Mouse (Mus musculus) kidney, adult 11 months (tissue): ENCODE measurements at regions not wholly inside any gene's neighbourhood (a gene's known extent, or its start where the extent isn't known, plus 50 kb on each side); places are given as distances from the start of the nearest gene placed in this dataset.
A peak's percentile ranks its signal among the peaks of the same experiment; 100 is the strongest.

Experiments
- DNase-seq: peaks from one replicate; pipeline ENCODE4 v3.0.0; 2022

DNA sequence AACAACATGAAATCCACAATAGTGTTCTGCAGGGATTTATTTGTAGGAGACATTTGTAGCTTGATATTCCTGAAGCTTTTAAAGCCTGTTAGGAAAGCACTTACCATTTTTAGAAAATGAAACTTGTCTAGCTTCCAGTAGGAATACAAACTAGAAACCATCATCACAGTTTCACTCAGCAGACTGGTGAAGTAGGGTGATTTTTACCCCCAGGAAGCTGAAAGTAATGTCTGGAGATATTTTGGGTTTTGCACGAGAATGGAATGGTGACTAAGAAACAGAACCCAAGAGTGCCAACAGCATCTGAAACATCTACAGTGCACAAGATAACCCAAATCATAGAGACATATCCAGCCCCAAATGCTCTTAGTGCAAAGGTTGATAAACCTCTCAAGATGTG is 196.1 kb upstream of the Gm6657 start:
- no peak for DNase-seq

DNA sequence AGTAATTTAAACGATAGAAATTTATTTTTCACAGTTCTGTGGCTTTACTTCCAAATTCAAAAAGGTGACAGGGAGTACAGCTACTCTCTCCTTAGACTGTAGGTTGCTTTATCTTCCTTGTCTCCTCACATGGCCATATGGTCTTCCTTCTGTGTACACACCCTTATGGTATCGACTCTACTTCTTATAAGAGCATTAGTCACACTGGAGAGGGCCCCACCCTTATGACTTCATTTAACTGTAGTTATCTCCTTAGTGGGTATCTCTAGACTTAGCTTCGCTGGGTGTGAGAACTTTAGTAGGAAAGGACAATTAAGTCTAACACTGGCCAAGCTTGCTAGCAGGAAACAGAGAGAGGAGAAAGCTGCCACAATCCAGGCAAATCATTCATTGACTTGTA is 193.6 kb upstream of the Gm6657 start:
- DNase-seq, result no peak

- no peak for DNase-seq
Observed at GRCm38 (mm10) chr12:78001846-78002245, 192.2 kb upstream of the Gm6657 start.

GRCm38 (mm10) chr12:78033766-78034165 is 160.3 kb upstream of the Gm6657 start:
- no peak for DNase-seq

DNA sequence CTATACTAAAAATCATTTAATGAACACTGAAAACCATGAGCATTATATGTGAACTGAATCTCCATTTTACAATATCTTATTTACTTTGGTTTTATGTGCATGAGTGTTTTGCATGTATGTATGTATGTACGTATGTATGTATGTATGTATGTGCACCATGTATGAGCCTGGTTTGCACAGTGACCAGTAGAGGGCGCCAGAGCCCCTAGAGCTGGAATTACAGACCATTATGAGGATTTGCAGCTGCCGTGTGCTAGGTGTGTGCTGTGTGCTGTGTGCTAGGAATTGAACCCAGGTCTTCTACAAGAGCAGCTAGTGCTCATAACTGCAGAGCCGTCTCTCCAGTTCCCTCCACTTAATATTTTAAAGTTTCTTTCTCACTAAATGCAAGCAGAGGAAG is 147.5 kb upstream of the Gm6657 start:
- no peak for DNase-seq

DNA sequence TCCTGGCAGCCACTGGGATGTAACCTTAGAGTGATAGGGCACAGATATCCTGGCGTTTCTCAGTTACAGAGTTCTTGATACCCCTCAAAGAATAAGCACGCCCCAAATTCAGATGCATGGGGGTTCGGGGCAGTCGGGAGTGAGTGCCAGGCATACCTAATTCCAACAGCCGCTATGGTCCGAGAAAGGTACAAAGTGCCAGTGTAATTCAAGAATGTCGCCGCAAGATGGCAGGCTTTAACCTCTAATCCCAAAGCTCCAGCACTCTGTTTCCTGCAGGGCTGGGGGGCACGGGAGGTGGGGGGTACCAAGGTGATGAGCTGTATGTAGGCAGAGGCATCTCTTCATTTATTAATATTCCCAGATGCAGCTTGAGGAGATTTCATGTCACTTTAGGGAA is 138.1 kb upstream of the Gm6657 start:
- DNase-seq, result peak; percentile 15

GRCm38 (mm10) chr12:78057166-78057565 is 136.9 kb upstream of the Gm6657 start:
- no peak for DNase-seq

DNA sequence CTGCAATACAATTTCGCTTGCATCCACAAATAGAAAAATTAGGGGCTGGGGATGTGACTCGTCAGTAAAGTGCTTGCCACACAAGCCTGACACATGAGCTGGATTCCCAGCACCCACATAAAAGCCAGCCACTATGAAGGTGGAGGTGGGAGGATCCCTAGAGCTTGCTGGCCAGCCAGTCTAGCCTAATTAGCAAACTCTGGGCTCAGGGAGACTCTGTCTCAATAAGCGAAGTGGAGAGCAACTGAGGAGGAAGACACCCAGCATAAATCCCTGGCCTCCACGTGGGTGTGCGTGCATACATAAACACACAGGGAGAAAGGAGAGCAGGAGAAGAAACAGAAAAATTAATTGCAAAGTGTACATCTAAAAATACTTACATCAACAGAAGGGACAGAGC is 134.1 kb upstream of the Gm6657 start:
- DNase-seq, result no peak

- DNase-seq, result no peak
Observed at GRCm38 (mm10) chr12:78066024-78066423, 128.0 kb upstream of the Gm6657 start.

- no peak for DNase-seq
Observed at GRCm38 (mm10) chr12:78072935-78073334, 121.1 kb upstream of the Gm6657 start.

- no peak for DNase-seq
Observed at GRCm38 (mm10) chr12:78074290-78074802, 119.7 kb upstream of the Gm6657 start.

DNA sequence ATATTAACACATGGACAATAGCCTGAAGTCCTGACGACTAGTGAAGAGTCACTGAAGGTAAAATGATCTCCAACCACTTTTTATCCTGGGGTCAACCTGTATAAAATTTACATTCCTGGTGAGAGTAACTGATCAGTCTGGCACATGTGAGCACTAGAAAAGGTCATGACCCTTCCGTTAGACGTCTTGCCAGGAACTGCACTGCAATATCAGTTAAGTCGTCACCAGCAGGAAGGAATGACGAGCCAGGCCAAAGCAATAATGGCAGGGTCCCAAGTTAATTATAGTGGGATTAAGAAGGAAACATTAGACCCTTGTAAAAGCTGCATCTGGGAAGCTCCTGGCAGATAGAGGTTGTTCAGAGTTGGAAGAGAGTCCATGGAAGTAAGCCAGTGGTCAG is 116.8 kb upstream of the Gm6657 start:
- no peak for DNase-seq

DNA sequence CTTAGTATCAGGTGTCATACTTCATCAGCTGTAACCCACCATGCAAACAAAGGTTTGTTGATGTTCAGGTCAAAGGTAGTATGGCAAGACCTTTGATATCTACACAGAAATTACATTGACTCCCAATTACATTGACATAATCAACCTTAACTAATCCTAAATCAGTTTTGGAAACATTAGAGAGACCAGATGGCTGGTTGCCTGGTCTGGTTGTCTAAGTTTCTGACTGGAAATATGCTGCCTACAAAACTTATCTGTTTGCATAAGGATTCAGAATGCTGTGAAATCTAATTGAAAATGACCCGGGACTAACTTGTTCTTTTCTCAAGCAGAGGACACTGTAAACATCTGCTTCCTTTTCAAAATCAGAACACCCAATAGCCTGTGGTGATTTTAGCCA is 111.9 kb upstream of the Gm6657 start:
- no peak for DNase-seq

DNA sequence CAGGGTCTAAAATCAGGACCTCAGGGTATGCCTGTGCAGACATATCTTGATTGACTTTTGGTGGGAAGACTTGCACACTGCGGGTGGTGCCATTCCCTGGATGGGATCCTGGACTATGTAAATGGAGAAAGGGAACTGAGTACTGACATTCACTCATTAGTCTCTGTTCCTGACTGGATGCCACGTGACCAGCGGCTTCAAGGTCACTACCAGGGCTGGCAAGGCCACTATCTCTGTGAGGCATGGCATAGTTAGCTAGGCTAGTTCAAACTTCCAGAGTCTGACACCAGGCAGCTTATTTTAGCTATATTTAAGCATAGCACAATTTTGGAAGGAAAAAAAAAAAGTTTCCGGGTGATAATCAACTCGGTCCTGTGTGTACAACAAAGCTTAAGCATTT is 108.0 kb upstream of the Gm6657 start:
- no peak for DNase-seq

GRCm38 (mm10) chr12:78087921-78088320 is 106.1 kb upstream of the Gm6657 start:
- no peak for DNase-seq

DNA sequence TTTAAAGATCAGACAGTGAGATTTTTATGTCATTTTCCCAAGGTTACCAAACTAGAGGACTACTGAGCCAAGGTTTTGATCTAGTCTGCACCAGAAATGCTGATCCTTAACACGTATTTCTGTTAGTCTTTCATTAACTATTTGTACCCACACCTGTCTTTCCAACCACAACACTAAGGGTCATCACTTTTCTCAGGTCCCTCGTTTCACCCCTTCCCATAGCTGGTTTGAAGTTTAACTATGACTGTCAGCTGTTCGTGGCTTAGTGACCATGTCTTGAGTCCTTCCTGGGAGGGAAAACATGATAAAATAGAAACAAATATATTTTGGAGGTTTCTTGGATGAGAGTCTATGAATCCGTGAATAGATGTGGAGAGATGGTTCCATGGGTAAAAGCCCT is 99.6 kb upstream of the Gm6657 start:
- DNase-seq, result peak; percentile 60

DNA sequence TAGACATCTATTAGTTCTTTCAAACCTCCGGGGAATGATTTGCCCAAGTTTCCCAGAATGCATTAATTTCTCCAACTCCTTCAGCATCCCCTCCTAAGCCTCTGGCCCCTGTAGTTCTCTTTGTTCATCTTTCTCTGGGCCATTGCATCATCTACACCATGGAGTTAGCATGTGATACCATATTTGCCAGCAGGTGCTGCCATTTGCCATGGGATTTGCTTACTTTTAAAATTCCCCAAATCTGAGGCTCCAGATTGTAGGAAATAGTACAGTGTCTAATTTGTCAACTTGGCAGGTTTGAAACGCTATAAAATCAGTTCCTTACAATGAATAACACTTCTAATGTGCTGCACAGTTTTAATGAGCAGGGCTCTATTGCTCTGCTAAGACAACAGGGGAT is 98.7 kb upstream of the Gm6657 start:
- no peak for DNase-seq

GRCm38 (mm10) chr12:78095916-78096315 is 98.1 kb upstream of the Gm6657 start:
- no peak for DNase-seq

DNA sequence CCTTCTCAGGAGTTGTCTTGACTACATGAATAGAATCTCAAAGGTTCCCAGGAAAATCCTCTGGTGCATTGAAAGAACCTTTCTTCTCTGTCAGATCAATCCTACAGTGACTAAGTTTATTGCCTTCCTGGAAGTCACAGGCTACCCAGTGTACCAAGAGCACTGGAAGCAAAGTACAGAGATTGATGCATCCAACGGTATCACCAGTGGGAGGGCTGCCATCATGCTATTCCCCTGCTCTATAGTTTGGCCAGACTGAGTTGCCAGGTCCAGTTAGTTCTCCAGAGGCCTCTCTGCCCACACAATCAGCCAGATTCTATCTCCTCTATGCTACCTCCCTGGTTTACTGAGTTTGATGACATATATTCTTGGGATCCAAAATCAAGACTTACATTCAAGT is 96.9 kb upstream of the Gm6657 start:
- no peak for DNase-seq

DNA sequence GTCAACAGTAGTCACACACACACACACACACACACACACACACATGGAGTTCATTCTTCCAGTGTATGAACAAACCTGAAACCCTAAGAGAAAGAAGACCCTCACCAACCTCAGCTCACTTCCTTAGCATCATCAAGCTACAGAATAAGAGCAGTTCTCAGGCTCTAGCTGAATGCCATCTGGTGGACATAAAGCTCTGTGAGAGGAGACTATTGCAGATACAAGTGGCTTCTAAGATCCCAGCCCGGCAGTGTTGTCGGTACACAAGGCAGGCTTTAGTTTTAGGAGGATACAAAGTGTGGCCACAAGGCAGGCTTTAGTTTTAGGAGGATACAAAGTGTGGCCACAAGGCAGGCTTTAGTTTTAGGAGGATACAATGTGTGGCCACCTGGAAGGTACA is 96.3 kb upstream of the Gm6657 start:
- no peak for DNase-seq

DNA sequence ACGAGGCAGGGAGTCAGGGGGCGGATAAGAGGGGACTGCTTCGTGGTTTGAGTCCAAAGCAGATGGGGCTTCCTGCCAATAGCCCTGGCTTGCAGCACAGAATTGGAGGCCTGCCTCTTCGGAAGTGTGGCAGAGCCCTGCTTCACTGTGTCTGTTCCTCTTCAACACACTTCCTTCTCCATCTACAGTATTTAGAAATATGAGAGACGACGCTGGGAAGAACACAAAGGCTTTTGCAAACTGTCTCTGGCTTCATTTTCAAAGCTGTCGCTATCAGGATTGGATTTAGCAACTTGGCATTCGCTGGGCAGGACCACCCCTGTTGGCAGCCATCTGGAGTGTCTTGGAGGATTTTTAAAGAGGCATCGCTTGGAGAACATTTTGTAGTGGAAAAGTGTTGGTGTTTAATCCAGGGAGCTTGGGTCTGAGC is 95.3 kb upstream of the Gm6657 start:
- no peak for DNase-seq

DNA sequence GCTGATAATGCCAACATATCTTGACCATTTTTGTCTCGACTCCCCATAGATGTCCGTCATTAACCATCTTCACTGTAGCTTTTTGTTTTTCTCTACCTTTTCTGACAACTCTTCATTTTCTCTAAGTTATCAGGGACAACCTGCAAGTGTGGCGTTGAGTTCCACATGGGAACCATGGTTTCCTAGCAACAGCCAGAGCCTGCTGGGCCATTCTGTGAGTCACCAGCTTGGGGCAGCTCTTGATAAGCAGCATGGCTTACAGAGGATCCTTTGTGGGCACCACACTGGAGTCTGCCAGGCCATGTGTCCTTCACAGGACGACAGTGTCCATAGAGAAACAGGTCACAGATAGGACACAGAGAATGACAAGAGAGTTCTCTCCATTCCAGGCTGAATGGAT is 94.3 kb upstream of the Gm6657 start:
- DNase-seq, result no peak

- DNase-seq, result no peak
Observed at GRCm38 (mm10) chr12:78100756-78101155, 93.3 kb upstream of the Gm6657 start.

DNA sequence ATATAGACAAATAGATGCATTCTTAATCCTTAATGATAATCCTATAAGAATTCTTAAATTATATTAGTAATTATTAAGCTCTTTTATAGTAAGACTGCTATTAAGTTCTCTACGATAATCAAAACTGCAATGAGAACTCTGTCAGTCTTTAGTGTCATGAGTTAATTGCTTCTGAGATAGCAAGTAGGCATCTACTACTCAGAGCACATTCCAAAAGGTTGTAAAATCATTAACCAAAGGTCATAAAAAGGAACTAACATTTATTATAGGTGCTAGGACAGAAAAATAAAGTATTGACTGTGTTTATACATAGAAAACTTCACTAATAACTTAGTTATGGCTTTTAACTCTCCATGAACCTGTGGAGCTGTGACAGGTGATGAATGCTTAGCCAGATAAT is 84.1 kb upstream of the Gm6657 start:
- DNase-seq, result no peak

GRCm38 (mm10) chr12:78118131-78118530 is 75.9 kb upstream of the Gm6657 start:
- DNase-seq, result no peak

GRCm38 (mm10) chr12:78119246-78119645 is 74.8 kb upstream of the Gm6657 start:
- no peak for DNase-seq
